Mouse (Mus musculus): ENCODE results near the gene B430305J03Rik. TPM values are rescaled to one million over a fixed set of nuclear protein-coding genes. Genes with fewer than 3 reads are reported as not detected.

Gene B430305J03Rik
- polyA plus RNA-seq, 1 experiment from 2014 or later: not detected

GRCm38 (mm10) chr3:61364978-61365778 lies 573 bp downstream of the B430305J03Rik start:
- peak; percentile 15 for ATAC-seq (ENCODE audit: low FRiP score, low read depth)
- H3K4me2 ChIP-seq (replicated peaks): peak overlapping the region; percentile 64
- peak overlapping the region; percentile 88 for H3K9ac ChIP-seq
- peak overlapping the region; percentile 71 for H3K27ac ChIP-seq
- no peaks in the 10 kb centered on the region for H3K9me3 ChIP-seq
- peak overlapping the region; percentile 79 for H3K4me3 ChIP-seq
- H3K36me3 ChIP-seq: no peaks in the 10 kb centered on the region
- peaks cover 14% of the 10 kb centered on the region for H3K4me1 ChIP-seq
- no peaks in the 10 kb centered on the region for H3K27me3 ChIP-seq (replicated peaks)
- under 1% methylated on average over 68 of the region's 68 CpGs for WGBS

DNA sequence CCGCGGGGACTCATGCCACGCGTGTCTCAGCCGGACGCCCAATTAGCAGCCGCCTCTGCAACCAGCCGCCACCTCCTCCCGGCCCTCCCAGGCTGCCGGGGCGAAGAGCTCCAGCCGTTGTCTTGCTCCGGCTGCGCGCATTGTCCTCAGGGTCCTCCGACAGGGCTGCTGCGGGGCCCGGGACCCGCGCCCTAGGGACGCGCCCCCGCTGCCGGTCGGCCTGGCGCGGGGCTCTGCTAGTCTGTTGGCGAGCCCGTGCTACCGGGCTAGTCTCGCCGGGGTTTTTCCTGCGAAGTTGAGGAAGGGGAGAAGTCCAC lies 1.1 kb downstream of the B430305J03Rik start:
- Histone ChIP-seq H3K27me3 (replicated peaks) (no peaks in the 10 kb centered on the region), H3K9me3 (no peaks in the 10 kb centered on the region), H3K27ac (peak overlapping the region; percentile 71), H3K9ac (peak overlapping the region; percentile 88), H3K36me3 (no peaks in the 10 kb centered on the region), H3K4me1 (peaks cover 14% of the 10 kb centered on the region), H3K4me2 (replicated peaks) (peak overlapping the region; percentile 64), H3K4me3 (peak overlapping the region; percentile 79)
- peak; percentile 48 for ATAC-seq (ENCODE audit: low FRiP score, low read depth)
- under 1% methylated on average over 33 of the region's 33 CpGs for WGBS

- peak overlapping the region; percentile 64 for H3K4me2 ChIP-seq (replicated peaks)
- no peaks in the 10 kb centered on the region for H3K27me3 ChIP-seq (replicated peaks)
- no peaks in the 10 kb centered on the region for H3K9me3 ChIP-seq
- H3K4me3 ChIP-seq: peak overlapping the region; percentile 79
- H3K27ac ChIP-seq: peak overlapping the region; percentile 71
- peaks cover 14% of the 10 kb centered on the region for H3K4me1 ChIP-seq
- peak; percentile 95 for ATAC-seq (ENCODE audit: low FRiP score, low read depth)
- under 1% methylated on average over 49 of the region's 51 CpGs for WGBS
- H3K9ac ChIP-seq: peak overlapping the region; percentile 88
- no peaks in the 10 kb centered on the region for H3K36me3 ChIP-seq
Observed at GRCm38 (mm10) chr3:61363989-61364660, 1.6 kb downstream of the B430305J03Rik start.

DNA sequence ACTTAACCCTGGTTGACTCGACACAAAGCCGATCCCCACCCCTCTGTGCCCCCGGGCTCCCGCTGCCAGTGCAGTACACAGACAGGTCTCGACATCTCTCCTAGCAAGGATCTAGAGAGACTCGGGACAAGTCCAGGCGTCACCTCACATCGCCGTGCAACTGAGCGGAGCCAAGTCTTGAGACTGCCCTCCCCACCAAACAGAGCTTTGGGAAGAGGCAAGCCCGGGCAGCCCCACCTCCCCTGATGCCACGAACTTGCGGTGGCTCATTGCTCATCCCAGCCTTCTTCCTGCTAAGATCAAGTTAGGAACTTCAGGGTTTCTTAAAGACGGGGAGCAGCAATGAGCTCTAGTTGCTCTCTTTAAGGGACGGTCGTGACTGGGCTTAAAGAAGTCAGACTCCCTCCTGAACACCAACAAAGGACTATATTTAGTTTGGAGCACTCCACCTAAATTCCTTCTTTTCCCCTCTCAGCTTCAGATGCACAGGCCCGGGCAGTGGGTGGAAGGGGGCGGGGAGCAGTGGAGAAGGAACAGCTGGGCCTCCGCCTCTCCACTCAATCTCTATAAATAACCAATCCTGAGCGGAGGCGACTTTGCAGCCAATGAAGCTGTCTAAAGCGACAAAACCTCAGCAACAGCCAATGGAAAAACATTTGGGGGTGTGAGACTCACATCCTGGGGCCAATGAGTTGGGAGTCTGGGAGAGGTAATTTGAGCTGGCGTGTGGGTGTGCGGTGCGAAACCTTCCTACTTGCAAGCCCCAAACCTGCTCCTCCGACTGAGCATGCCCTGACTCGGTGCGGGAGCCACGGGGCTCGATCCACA lies 2.4 kb downstream of the B430305J03Rik start:
- Histone ChIP-seq H3K27me3 (replicated peaks) (no peaks in the 10 kb centered on the region), H3K36me3 (no peaks in the 10 kb centered on the region), H3K4me1 (peaks cover 14% of the 10 kb centered on the region), H3K9ac (peak overlapping the region; percentile 88), H3K4me3 (peak overlapping the region; percentile 79), H3K4me2 (replicated peaks) (peak overlapping the region; percentile 64), H3K27ac (no peak overlapping the region), H3K9me3 (no peaks in the 10 kb centered on the region)
- under 1% methylated on average over 30 of the region's 30 CpGs for WGBS
- ATAC-seq (ENCODE audit: low FRiP score, low read depth): peak; percentile 93

DNA sequence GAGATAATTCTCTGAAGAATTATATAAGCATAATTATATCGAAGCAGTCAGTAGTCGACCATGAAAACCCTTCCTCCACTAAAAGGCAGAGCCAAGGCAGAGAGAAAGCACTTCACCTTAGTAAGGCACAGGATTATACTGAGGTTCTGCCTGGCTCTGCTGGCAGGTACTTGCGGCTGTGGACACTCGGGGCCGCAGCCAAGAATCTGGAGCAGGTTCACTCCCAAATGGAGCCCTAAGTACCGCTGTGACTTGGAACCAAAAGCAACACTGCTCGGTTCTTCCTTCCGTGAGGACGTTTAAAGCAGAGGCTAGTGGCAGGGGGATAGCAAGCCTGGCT lies 3.0 kb downstream of the B430305J03Rik start:
- Histone ChIP-seq H3K9ac (peak overlapping the region; percentile 45), H3K4me2 (replicated peaks) (peak overlapping the region; percentile 64), H3K27me3 (replicated peaks) (no peaks in the 10 kb centered on the region), H3K4me1 (peaks cover 14% of the 10 kb centered on the region), H3K27ac (no peak overlapping the region), H3K4me3 (peak overlapping the region; percentile 79), H3K36me3 (no peaks in the 10 kb centered on the region), H3K9me3 (no peaks in the 10 kb centered on the region)
- 9% methylated on average over 9 of the region's 9 CpGs for WGBS
- ATAC-seq (ENCODE audit: low FRiP score, low read depth): no peak

DNA sequence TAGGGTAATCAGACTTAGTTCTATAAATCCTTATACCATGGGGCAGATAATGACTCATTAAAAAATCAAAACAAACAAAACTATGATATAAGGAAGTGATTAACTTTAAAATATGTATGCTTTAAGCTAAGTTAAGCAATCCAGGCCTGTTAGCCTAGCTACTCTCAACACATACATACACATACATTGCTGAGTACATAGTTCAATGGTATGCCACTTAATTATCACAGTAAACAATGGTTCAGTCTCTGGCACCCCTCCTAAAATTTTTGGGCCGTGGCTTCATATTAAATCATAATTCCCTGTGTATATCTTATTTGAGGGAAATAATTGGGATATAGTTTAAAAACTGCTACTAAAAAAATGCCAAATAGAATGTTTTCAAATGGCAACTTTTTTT lies 4.4 kb downstream of the B430305J03Rik start, which contains the start of gene Rap2b:
TSS of gene Rap2b (plus strand) at position 301 of the 400 bp plus-strand sequence.
- no peak within 1 kb of the TSS for H3K4me3 ChIP-seq
- H3K9me3 ChIP-seq: no peaks in the 10 kb centered on the region
- ATAC-seq (ENCODE audit: low FRiP score, low read depth): no peak
- no peaks in the 10 kb centered on the region for H3K27me3 ChIP-seq (replicated peaks)
- H3K9ac ChIP-seq: no peak within 1 kb of the TSS
- 100% methylated on average over 1 of the region's 1 CpGs for WGBS
- peaks cover 3% of the 10 kb centered on the region; the same call in 1 of the 2 replicates for H3K4me1 ChIP-seq
- H3K4me2 ChIP-seq (replicated peaks): 0 out of 2 replicates have a peak within 1 kb of the TSS, but pooled peaks have one; percentile 64
- no peak within 1 kb of the TSS for H3K27ac ChIP-seq
- no peaks in the 10 kb centered on the region for H3K36me3 ChIP-seq

DNA sequence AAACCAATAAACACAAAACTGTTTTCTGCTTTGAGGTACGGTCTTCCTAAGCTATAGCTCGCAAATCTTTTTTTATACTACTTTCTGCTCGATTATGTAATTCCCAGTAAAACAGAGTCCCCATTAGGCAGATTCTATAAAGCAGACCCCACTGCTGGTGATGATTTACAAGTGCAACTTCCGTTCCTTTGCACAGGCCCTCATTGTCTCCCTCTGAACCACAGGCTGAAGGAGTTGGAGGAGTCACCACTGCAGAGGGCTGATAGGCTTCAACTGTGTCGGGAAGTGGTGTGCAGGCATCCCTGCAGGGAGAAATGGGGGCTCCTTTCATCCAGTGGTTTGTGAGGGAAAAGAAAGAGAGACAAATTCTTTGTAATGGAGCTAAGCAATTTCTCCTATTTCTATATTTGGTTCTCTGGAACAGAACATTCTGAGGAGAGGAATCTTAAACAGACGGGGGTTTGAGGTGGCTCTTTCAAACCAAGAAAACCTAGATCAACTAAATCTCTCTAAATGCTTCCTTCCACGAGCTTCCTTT lies 6.9 kb downstream of the B430305J03Rik start:
- WGBS: 45% methylated on average over 7 of the region's 7 CpGs
- no peak for ATAC-seq (ENCODE audit: low FRiP score, low read depth)

DNA sequence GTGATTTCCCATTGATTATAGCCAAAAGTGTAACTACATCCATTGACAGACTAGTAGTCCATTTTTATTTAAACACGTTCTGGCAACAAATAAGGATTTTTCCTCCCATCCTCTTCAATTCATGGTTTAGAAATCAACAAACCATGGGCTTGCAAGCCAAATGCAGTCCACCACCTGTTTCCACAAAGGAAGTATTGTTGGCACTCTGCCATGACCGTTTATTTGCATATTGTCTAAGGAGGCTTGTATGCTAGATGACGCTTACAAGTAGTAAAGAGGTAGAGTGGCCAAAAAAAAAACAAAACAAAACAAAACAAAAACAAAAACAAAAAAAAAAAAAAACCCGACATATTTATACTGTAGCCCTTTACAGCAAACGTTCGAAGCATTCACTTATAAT lies 7.6 kb downstream of the B430305J03Rik start:
- Histone ChIP-seq H3K27ac (no peak overlapping the region), H3K36me3 (no peaks in the 10 kb centered on the region), H3K9ac (no peak overlapping the region), H3K4me3 (no peak overlapping the region), H3K4me1 (no peaks in the 10 kb centered on the region), H3K27me3 (replicated peaks) (no peaks in the 10 kb centered on the region), H3K4me2 (replicated peaks) (no peak overlapping the region), H3K9me3 (no peaks in the 10 kb centered on the region)
- ATAC-seq (ENCODE audit: low FRiP score, low read depth): no peak
- WGBS: 58% methylated on average over 6 of the region's 6 CpGs

More for the DNA sequence above, 6.9 kb downstream of the B430305J03Rik start:
- Histone ChIP-seq H3K4me2 (replicated peaks) (no peak overlapping the region), H3K4me3 (no peak overlapping the region), H3K9me3 (no peaks in the 10 kb centered on the region), H3K27me3 (replicated peaks) (no peaks in the 10 kb centered on the region), H3K4me1 (no peaks in the 10 kb centered on the region), H3K36me3 (no peaks in the 10 kb centered on the region), H3K27ac (no peak overlapping the region), H3K9ac (no peak overlapping the region)

DNA sequence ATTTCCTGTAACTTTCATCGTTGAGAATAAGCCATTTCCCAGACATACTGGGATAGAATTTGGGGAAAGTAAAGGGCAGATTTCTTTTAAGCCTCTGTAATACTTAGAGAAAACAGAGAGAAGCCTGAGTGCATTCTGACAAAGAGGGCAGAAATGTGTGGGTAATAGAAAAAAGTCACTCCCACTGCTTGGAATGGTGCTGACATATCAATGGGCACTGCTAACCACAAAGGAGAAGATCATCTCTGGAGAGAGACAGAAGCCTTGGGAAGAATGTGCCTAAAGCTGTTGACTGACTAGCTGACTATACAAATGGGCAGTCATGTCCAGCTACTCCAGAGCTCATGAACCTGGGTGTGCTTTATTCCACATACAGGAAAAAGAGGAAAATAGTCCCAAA lies 10.3 kb downstream of the B430305J03Rik start:
- Histone ChIP-seq H3K4me3 (no peak overlapping the region), H3K4me1 (no peaks in the 10 kb centered on the region), H3K9me3 (no peaks in the 10 kb centered on the region), H3K27ac (no peak overlapping the region), H3K9ac (no peak overlapping the region), H3K27me3 (replicated peaks) (no peaks in the 10 kb centered on the region), H3K36me3 (no peaks in the 10 kb centered on the region), H3K4me2 (replicated peaks) (no peak overlapping the region)
- WGBS: 75% methylated on average over 1 of the region's 1 CpGs
- ATAC-seq (ENCODE audit: low FRiP score, low read depth): no peak

- H3K4me1 ChIP-seq: no peaks in the 10 kb centered on the region
- H3K27me3 ChIP-seq (replicated peaks): no peaks in the 10 kb centered on the region
- H3K9ac ChIP-seq: no peak overlapping the region
- no peaks in the 10 kb centered on the region for H3K36me3 ChIP-seq
- 83% methylated on average over 1 of the region's 1 CpGs for WGBS
- no peak overlapping the region for H3K4me2 ChIP-seq (replicated peaks)
- no peak for ATAC-seq (ENCODE audit: low FRiP score, low read depth)
- H3K9me3 ChIP-seq: no peaks in the 10 kb centered on the region
- H3K27ac ChIP-seq: no peak overlapping the region
- H3K4me3 ChIP-seq: no peak overlapping the region
Observed at GRCm38 (mm10) chr3:61349433-61349832, 16.3 kb downstream of the B430305J03Rik start.

- Histone ChIP-seq H3K36me3 (no peaks in the 10 kb centered on the region), H3K27me3 (replicated peaks) (no peaks in the 10 kb centered on the region), H3K27ac (no peak overlapping the region), H3K9ac (no peak overlapping the region), H3K4me2 (replicated peaks) (no peak overlapping the region), H3K4me3 (no peak overlapping the region), H3K4me1 (no peaks in the 10 kb centered on the region), H3K9me3 (no peaks in the 10 kb centered on the region)
- 78% methylated on average over 4 of the region's 4 CpGs for WGBS
- no peak for ATAC-seq (ENCODE audit: low FRiP score, low read depth)
Observed at GRCm38 (mm10) chr3:61348036-61348614, 17.6 kb downstream of the B430305J03Rik start.
